Mouse (Mus musculus) embryonic stem cell, embryonic (primary cell): ENCODE results near the gene Pdgfra.

Experiments used
- CTCF ChIA-PET, 4 experiments: fragments of 300-600 bp in 2 of 4; fragments of 350-600 bp in 2 of 4; sonication (Branson Sonifier 250); formaldehyde crosslinking; loops; one replicate each; lab custom pipeline; 2022; ENCODE audit warnings: inconsistent platforms in 2 of 4; lab: Charles Lee
- POLR2A ChIA-PET, 4 experiments: fragments of 300-600 bp in 2 of 4; fragments of 350-600 bp in 2 of 4; sonication (Branson Sonifier 250); formaldehyde crosslinking; loops; one replicate each; lab custom pipeline; 2022; ENCODE audit warnings: antibody characterized with exemption in 4 of 4, inconsistent platforms in 1 of 4; lab: Charles Lee

Gene Pdgfra

DNA sequence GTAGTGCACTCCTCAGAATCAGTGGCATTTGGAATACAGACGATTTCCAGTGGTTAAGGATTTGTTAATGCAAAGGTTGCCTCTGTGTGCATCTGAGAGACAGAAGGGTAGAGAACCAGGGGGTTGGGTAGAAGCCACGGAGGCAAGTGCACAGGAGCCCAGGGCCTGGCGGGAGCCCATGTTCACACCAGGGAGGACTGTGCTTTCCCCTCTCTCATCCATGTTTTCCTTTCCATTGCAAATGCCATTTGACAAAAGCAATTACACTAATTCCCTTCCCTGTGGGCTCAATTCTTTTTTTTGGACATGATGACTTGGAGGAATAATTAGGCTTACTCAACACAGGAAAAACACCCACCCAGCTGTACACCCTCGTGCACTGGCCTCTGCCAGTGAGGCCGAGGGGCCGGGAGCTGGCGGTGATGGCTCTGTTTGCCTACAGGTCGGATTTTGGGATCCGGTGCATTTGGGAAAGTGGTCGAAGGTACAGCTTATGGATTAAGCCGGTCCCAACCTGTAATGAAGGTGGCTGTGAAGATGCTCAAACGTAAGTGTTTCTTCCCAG lies 27.7 kb downstream of the Pdgfra start:
- ChIA-PET CTCF (interaction anchor here in 2 of 4 experiments (0.5 to 1.5 kb wide), 3 partner anchors 11 to 155 kb away, joined by 3 to 7 read pairs (median 4); no protein-coding TSS in a partner anchor), POLR2A (interaction anchor here in 2 of 4 experiments (0.5 to 0.6 kb wide), 2 partner anchors 366 to 403 kb away, joined by 3 read pairs; no protein-coding TSS in a partner anchor)

DNA sequence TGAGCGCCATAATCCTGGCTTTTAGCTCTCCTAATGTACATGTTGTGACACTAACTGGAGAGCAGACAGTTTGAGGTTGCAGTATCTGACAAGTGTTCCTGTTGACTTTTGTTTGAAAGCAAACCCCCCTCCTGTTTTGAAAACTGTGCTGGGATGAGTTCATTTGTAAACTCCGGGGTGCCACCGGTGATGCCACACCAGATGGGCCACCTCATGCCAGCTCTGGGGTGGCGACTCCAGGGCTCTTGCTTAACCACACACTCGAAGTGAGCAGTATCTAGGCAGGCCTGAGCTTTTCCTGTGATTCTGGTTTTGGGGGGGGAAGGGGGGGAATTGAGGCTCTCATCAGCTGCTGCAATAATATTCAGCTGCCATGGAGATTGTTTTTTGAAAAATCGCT lies 31.6 kb downstream of the Pdgfra start:
- POLR2A ChIA-PET: interaction anchor here in 1 of 4 experiments (0.8 kb wide), 1 partner anchor 83 kb away, joined by 3 read pairs; no protein-coding TSS in a partner anchor
- CTCF ChIA-PET: interaction anchor here in 1 of 4 experiments (0.7 kb wide), 1 partner anchor 61 kb away, joined by 4 read pairs; no protein-coding TSS in a partner anchor

- ChIA-PET POLR2A (no interaction called here), CTCF (no interaction called here)
Observed at GRCm38 (mm10) chr5:75184112-75184511, 32.0 kb downstream of the Pdgfra start.

DNA sequence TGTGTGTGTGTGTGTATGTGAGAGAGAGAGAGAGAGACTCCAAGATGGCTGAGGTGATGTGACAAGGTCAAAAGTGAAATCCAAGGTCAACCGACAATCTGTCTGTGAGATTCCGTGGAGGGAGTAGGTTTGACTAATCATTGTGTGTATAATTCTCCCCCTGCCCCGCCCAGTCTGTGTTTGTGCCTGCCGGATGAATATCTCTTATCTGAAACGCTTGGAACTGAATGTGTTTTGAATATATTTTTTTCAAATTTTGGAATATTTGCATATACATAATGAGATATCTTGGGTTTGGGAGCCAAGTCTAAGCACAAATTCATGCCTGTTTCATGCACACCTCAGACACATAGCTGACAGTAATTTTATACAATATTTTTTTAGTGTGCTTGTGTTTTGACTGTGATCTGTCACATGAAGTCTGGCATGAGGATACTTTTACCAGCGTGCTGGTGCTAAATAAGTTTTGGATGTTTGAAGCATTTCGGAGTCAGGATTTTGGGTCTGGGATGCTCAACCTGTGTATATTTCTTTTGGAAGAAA lies 32.7 kb downstream of the Pdgfra start:
- ChIA-PET POLR2A (no interaction called here), CTCF (no interaction called here)

DNA sequence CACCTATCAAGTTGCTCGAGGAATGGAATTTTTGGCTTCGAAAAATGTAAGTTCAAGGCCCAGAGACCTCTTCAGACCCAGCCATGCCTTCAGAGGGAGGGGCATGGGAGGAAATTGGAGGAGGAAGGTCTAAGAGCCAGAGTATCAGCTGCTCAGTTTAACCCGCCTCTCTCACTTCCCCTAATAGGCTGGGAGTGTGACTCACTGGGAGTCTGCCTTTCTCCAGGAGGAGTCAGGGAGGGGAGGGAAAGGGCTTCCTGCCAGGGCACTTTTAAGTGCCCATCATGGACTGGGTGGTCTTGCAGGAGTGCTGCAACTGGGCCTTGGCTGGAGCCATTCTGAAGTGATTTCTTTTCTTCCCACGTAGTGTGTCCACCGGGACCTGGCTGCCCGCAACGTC lies 33.5 kb downstream of the Pdgfra start:
- POLR2A ChIA-PET: interaction anchor here in 1 of 4 experiments (0.8 kb wide), 1 partner anchor 30 kb away, joined by 4 read pairs; no protein-coding TSS in a partner anchor
- CTCF ChIA-PET: interaction anchor here in 1 of 4 experiments (0.7 kb wide), 1 partner anchor 25 kb away, joined by 3 read pairs; no protein-coding TSS in a partner anchor

- POLR2A ChIA-PET: interaction anchor here in 1 of 4 experiments (0.7 to 1.0 kb wide), 2 partner anchors 385 to 386 kb away, joined by 3 read pairs; no protein-coding TSS in a partner anchor
- CTCF ChIA-PET: interaction anchor here (0.5 to 1.4 kb wide), 5 partner anchors 21 to 71 kb away, joined by 3 to 13 read pairs (median 3); no protein-coding TSS in a partner anchor
Observed at GRCm38 (mm10) chr5:75189319-75189987, 37.4 kb downstream of the Pdgfra start.

GRCm38 (mm10) chr5:75193107-75193506 lies 41.0 kb downstream of the Pdgfra start:
- POLR2A ChIA-PET: interaction anchor here in 1 of 4 experiments (0.6 kb wide), 1 partner anchor 176 kb away, joined by 3 read pairs; no protein-coding TSS in a partner anchor
- CTCF ChIA-PET: interaction anchor here in 1 of 4 experiments (1.0 kb wide), 1 partner anchor 21 kb away, joined by 3 read pairs; no protein-coding TSS in a partner anchor

GRCm38 (mm10) chr5:75198413-75198812 lies 46.3 kb downstream of the Pdgfra start:
- POLR2A ChIA-PET: no interaction called here
- CTCF ChIA-PET: no interaction called here

DNA sequence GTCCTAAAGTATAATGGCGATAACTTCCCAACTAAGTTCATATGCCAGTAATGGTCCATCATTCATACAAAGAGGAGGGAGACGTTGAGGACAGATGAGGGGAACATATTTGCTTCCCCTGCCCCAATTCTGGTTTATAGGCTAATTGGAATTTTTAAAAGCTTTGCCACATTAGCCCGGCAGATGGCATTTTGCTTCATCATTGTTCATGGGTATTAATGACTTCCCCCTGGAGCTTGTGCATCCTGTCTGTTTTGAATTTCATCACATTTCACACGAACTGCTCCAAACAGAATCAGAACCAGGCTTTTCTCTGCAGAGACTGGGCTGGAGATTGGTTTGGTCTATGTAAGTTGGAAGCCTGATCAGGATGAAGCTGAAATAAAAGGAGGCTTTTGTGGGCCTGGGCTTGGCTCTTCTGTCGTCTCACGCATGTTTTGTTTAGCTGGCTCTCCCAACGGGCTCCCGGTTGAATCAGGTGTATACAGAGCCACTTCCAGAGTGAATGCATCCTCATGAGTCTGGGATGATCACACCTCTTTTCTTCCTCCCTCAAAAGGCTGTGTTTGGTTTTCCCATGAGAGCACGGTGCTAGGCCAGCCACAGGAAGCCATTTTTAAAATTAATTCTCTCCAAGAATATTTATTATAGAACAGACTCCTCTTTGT lies 47.7 kb downstream of the Pdgfra start:
- POLR2A ChIA-PET: interaction anchor here in 1 of 4 experiments (0.5 to 0.9 kb wide), 2 partner anchors 326 to 647 kb away, joined by 3 to 4 read pairs; no protein-coding TSS in a partner anchor
- CTCF ChIA-PET: no interaction called here

DNA sequence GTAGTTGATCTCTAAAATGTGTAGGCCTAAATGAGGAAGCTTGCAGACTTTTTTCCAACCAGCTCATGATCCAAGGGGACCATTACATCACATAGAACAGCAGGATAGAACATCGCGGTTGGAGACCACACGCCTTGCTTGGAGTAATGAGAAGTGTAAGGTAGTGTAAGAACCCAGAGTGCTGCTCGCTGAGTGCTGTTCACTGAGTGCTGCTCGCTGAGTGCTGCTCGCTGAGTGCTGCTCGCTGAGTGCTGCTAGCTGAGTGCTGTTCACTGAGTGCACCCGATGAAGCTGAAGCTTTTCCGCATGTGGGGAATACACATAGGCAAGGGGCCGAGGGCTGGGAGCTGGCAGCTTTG lies 48.3 kb downstream of the Pdgfra start:
- ChIA-PET CTCF (no interaction called here), POLR2A (interaction anchor here in 1 of 4 experiments (0.9 kb wide), 1 partner anchor 646 kb away, joined by 3 read pairs; no protein-coding TSS in a partner anchor)

DNA sequence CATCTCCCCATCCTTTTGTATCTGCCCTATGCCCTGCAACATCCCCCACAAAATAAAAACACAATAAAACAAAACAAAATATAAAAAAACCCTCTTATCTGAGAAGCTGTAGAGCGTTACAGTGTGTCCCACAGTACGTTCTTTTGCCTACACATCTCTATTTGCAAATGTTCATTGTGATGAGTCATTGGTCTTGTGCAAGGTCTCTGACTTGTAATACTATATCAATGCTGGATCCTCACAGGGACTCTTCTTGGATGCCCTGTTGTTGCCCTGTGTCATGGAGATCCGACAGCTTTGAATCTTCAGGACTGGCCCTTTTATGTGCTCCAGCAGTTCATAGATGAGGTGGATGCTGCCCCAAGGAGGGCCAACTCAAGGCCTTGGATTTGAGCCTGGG lies 55.8 kb downstream of the Pdgfra start:
- CTCF ChIA-PET: interaction anchor here in 2 of 4 experiments (0.5 to 0.6 kb wide), 2 partner anchors 8 to 929 kb away, joined by 4 to 6 read pairs; no protein-coding TSS in a partner anchor
- POLR2A ChIA-PET: no interaction called here

DNA sequence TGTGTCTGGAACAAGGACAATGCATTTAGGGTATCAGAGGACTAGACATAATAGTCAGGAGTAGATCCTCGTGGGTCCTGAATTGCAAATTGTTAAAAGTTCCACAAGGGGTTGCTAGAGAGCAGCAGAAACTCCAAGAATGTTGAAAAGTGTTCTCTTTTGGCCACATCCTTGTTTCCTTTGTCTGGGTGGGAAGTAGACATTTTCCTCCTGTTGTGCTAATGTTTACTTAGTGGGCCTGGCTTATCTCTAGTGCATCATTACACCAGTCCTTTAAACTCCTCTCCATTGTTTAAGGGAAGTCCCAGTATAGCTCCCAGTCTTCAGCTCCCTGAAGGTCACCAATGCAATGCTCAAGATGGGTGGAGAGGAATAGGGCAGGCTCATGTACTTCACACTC lies 57.9 kb downstream of the Pdgfra start:
- ChIA-PET POLR2A (interaction anchor here in 2 of 4 experiments (1.0 to 1.2 kb wide), 2 partner anchors 10 to 365 kb away, joined by 3 read pairs; partner anchors contain the start of gene Kit (in 1 of the 2)), CTCF (interaction anchor here (0.5 to 1.2 kb wide), 8 partner anchors 21 to 262 kb away, joined by 3 to 6 read pairs (median 3); no protein-coding TSS in a partner anchor)

DNA sequence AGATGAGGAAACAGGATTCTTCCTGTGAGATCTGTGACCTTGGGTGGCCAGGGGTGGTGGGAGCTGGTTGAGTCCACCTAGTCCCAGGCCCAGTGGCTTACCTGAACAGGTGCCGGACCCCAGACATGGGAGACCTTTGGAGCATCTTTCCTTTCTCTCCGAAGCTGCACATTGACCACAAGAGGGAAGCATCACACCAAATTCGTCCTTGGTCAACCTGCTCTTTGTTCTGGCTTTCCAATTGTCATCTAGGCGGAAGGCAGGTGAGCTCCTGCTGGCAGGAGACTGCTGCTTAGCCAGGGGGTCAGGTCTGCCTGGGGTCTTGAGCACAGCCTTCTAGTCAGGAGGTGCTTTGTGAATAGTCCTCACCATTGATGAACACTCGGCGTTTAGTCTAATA lies 62.4 kb downstream of the Pdgfra start:
- ChIA-PET POLR2A (interaction anchor here in 2 of 4 experiments (0.7 to 1.8 kb wide), 3 partner anchors 159 to 361 kb away, joined by 3 to 7 read pairs (median 4); partner anchors contain the start of gene Kit (in 2 of the 2)), CTCF (interaction anchor here (0.5 to 2.0 kb wide), 28 partner anchors 9 to 826 kb away, joined by 3 to 11 read pairs (median 4); no protein-coding TSS in a partner anchor)

DNA sequence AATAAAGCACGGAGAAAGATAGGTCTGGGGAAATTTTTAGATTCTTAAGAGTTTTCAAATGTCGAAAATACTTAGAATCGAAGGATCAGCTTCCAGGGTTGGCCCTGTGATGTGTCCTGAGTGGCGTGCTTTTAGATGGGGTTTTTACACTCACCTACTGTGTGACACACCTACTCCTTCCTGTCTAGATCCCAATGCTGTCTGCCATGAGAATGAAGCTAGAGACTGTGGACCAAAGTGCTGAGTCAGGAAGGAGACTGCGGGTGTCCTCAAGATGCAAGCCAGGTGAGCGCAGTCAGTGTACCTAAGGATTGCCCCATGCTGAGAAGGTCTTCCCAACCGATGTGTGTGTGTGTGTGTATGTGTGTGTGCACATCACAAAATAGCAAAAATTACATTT lies 62.8 kb downstream of the Pdgfra start:
- ChIA-PET CTCF (interaction anchor here (0.5 to 2.0 kb wide), 27 partner anchors 9 to 826 kb away, joined by 3 to 11 read pairs (median 4); no protein-coding TSS in a partner anchor), POLR2A (interaction anchor here in 2 of 4 experiments (0.7 to 1.8 kb wide), 3 partner anchors 158 to 360 kb away, joined by 3 to 7 read pairs (median 4); partner anchors contain the start of gene Kit (in 2 of the 2))

DNA sequence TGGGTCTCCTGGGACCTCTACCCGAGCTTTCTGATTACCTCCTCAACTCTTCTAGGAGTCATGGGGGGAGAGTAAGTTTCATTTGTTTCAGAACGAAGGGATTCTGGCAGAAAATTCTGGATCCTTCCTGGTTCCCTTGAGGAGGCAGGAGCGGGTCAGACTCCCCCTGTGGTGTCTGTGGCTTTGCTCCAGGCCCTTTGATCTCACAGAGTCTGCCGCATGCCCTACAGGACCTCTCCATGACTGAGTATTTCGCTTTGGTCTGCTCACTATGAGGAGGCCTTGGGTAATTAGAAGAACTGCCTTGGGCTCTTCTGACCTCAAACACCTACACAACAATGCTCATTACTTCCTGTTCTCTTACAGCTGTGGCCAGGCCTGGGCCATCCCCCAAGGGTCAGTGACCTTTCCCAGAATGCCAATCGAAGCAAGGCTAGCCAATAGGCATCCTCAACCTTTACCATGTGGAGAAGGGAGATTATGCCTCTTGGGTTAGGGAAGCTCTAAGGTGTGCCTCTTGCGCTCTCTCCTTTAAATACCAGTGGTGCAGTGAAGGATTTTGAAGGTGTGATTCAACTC lies 63.7 kb downstream of the Pdgfra start:
- CTCF ChIA-PET: interaction anchor here in 2 of 4 experiments (0.6 to 1.4 kb wide), 3 partner anchors 8 to 637 kb away, joined by 3 to 5 read pairs (median 4); no protein-coding TSS in a partner anchor
- POLR2A ChIA-PET: interaction anchor here in 2 of 4 experiments (0.6 to 1.8 kb wide), 2 partner anchors 134 to 359 kb away, joined by 3 to 4 read pairs; partner anchors contain the start of gene Kit (in 1 of the 2)

- POLR2A ChIA-PET: interaction anchor here in 1 of 4 experiments (1.5 kb wide), 1 partner anchor 39 kb away, joined by 3 read pairs; no protein-coding TSS in a partner anchor
Observed at GRCm38 (mm10) chr5:75221610-75222009, 69.5 kb downstream of the Pdgfra start.

More at GRCm38 (mm10) chr5:75221610-75222009, 69.5 kb downstream of the Pdgfra start:
- CTCF ChIA-PET: interaction anchor here in 1 of 4 experiments (0.6 kb wide), 1 partner anchor 1955 kb away, joined by 6 read pairs; no protein-coding TSS in a partner anchor
